Mouse (Mus musculus) MEL (cell line): ENCODE results near the gene Tax1bp1. TPM values are rescaled to one million over a fixed set of nuclear protein-coding genes. Genes with fewer than 3 reads are reported as not detected.
A peak's percentile ranks its signal among the peaks of the same experiment; 100 is the strongest.

Experiments
- DNase-seq: peaks from one replicate; pipeline ENCODE4 v3.0.0; 2011; ENCODE audit warnings: low read depth, low spot score
- H3K27ac ChIP-seq: 2 replicates; pipeline ENCODE4 v1.5.1; 2012; ENCODE audit warnings: low read depth, mild to moderate bottlenecking, control low read depth, low read length, moderate library complexity; ENCODE audit not compliant: control insufficient read depth
- H3K27me3 ChIP-seq, 2 experiments: fragments of 150-350 bp in 1 of 2; sonication (generic) in 1 of 2; 2 replicates each; pipeline ENCODE4 v1.6.1; 2012; ENCODE audit warnings: low read length in 2 of 2, mild to moderate bottlenecking in 2 of 2, improper control_type of control experiment in 1 of 2, moderate library complexity in 1 of 2; ENCODE audit not compliant: insufficient read depth in 2 of 2, control insufficient read depth in 1 of 2
- H3K36me3 ChIP-seq, 2 experiments: 2 replicates each; pipeline ENCODE4 v1.6.1; 2012 to 2014; ENCODE audit warnings: low read length in 2 of 2, improper control_type of control experiment in 1 of 2, inconsistent platforms in 1 of 2, mild to moderate bottlenecking in 1 of 2; ENCODE audit not compliant: insufficient read depth in 2 of 2, control insufficient read depth in 1 of 2
- H3K4me1 ChIP-seq, 2 experiments: fragments of 150-350 bp in 1 of 2; sonication (generic) in 1 of 2; 2 replicates each; pipeline ENCODE4 v1.6.1; 2012; ENCODE audit warnings: low read length in 2 of 2, improper control_type of control experiment in 1 of 2, mild to moderate bottlenecking in 1 of 2; ENCODE audit not compliant: insufficient read depth in 2 of 2, control insufficient read depth in 1 of 2
- H3K4me3 ChIP-seq, 2 experiments: fragments of 150-350 bp in 1 of 2; sonication (generic) in 1 of 2; 2 replicates each; pipeline ENCODE4 v1.5.1; 2012; ENCODE audit warnings: low read depth in 2 of 2, low read length in 2 of 2, mild to moderate bottlenecking in 2 of 2, moderate library complexity in 2 of 2, control low read depth in 1 of 2, improper control_type of control experiment in 1 of 2; ENCODE audit not compliant: control insufficient read depth in 1 of 2, insufficient read depth in 1 of 2
- H3K79me2 ChIP-seq: 2 replicates; pipeline ENCODE4 v1.6.1; 2012; ENCODE audit warnings: mild to moderate bottlenecking, low read length, moderate library complexity; ENCODE audit not compliant: control insufficient read depth, poor library complexity, insufficient read depth
- H3K9ac ChIP-seq: 2 replicates; pipeline ENCODE4 v1.6.1; 2012; ENCODE audit warnings: low read depth, mild to moderate bottlenecking, control low read depth, low read length, moderate library complexity; ENCODE audit not compliant: control insufficient read depth, poor library complexity, severe bottlenecking
- H3K9me3 ChIP-seq: fragments of 150-350 bp; sonication (generic); replicated peaks from 2 replicates; pipeline ENCODE4 v1.6.1; 2012; ENCODE audit warnings: mild to moderate bottlenecking, low read length, improper control_type of control experiment, moderate library complexity; ENCODE audit not compliant: insufficient read depth
- BHLHE40 ChIP-seq: IDR thresholded peaks from 2 replicates; pipeline ENCODE4 v1.6.1; 2012; ENCODE audit warnings: low read depth, mild to moderate bottlenecking, inconsistent platforms, low read length, improper control_type of control experiment, borderline replicate concordance
- CHD1 ChIP-seq: IDR thresholded peaks from 2 replicates; pipeline ENCODE4 v1.6.1; 2012; ENCODE audit warnings: low read depth, mild to moderate bottlenecking, inconsistent platforms, low read length, improper control_type of control experiment
- ELF1 ChIP-seq: IDR thresholded peaks from 2 replicates; pipeline ENCODE4 v1.6.1; 2014; ENCODE audit warnings: low read depth, mild to moderate bottlenecking, inconsistent platforms, low read length, improper control_type of control experiment, moderate library complexity
- GABPA ChIP-seq: IDR thresholded peaks from 2 replicates; pipeline ENCODE4 v1.6.1; 2012; ENCODE audit warnings: low read depth, mild to moderate bottlenecking, inconsistent platforms, low read length, improper control_type of control experiment, moderate library complexity
- KAT2A ChIP-seq: conservative IDR thresholded peaks from 2 replicates; pipeline ENCODE4 v1.6.1; 2012; ENCODE audit warnings: low read depth, low read length, improper control_type of control experiment, inconsistent platforms
- MEF2A ChIP-seq: IDR thresholded peaks from 2 replicates; pipeline ENCODE4 v1.6.1; 2014; ENCODE audit warnings: low read depth, mild to moderate bottlenecking, inconsistent platforms, low read length, improper control_type of control experiment; ENCODE audit not compliant: poor library complexity, insufficient replicate concordance, severe bottlenecking; ENCODE audit errors: extremely low read depth
- MXI1 ChIP-seq: IDR thresholded peaks from 2 replicates; pipeline ENCODE4 v1.6.1; 2011; ENCODE audit warnings: mild to moderate bottlenecking, low read depth, low read length, improper control_type of control experiment
- NRF1 ChIP-seq: IDR thresholded peaks from 2 replicates; pipeline ENCODE4 v1.6.1; 2014; ENCODE audit warnings: low read depth, mild to moderate bottlenecking, inconsistent platforms, low read length, improper control_type of control experiment, moderate library complexity; ENCODE audit not compliant: poor library complexity, insufficient read depth, severe bottlenecking
- POLR2A ChIP-seq, 2 experiments: IDR thresholded peaks; 2 replicates each; pipeline ENCODE4 v1.6.1; 2011 to 2012; ENCODE audit warnings: low read length in 2 of 2, mild to moderate bottlenecking in 2 of 2, control low read depth in 1 of 2, improper control_type of control experiment in 1 of 2, low read depth in 1 of 2, moderate library complexity in 1 of 2; ENCODE audit not compliant: control insufficient read depth in 1 of 2, insufficient read depth in 1 of 2, poor library complexity in 1 of 2
- POLR2AphosphoS2 ChIP-seq: IDR thresholded peaks from 2 replicates; pipeline ENCODE4 v1.6.1; 2011; ENCODE audit warnings: low read length, improper control_type of control experiment
- TAL1 ChIP-seq: IDR thresholded peaks from 2 replicates; pipeline ENCODE4 v1.6.1; 2012; ENCODE audit warnings: mild to moderate bottlenecking, inconsistent platforms, low read length, moderate library complexity, mixed read lengths
- TCF12 ChIP-seq: IDR thresholded peaks from 2 replicates; pipeline ENCODE4 v1.6.1; 2014; ENCODE audit warnings: low read depth, mild to moderate bottlenecking, inconsistent platforms, low read length, improper control_type of control experiment, moderate library complexity
- USF1 ChIP-seq: IDR thresholded peaks from 2 replicates; pipeline ENCODE4 v1.6.1; 2014; ENCODE audit warnings: low read depth, mild to moderate bottlenecking, inconsistent platforms, low read length, improper control_type of control experiment, moderate library complexity
- USF2 ChIP-seq, 2 experiments: IDR thresholded peaks; 2 replicates each; pipeline ENCODE4 v1.6.1; 2011 to 2012; ENCODE audit warnings: improper control_type of control experiment in 2 of 2, low read length in 2 of 2, borderline replicate concordance in 1 of 2, inconsistent platforms in 1 of 2, low read depth in 1 of 2, mild to moderate bottlenecking in 1 of 2; ENCODE audit not compliant: insufficient read depth in 1 of 2
- polyA plus RNA-seq, 2 experiments: library from polyadenylated mRNA; stranded (reverse) in 1 of 2; unstranded in 1 of 2; fragments of >175 nt in 1 of 2; fragments of >200 nt in 1 of 2; gene quantifications; 2 replicates each; pipeline versions ENCODE4 v1.2.1 to v1.2.4; 2012; ENCODE audit warnings: low replicate concordance in 2 of 2, low read depth in 1 of 2; ENCODE audit not compliant: insufficient read length in 2 of 2, insufficient read depth in 1 of 2, missing spikeins in 1 of 2
- total RNA-seq: library from RNA; depleted of rRNA; stranded (reverse); fragments of 300-350 nt; gene quantifications from 2 replicates; pipeline ENCODE4 v1.2.3, GENCODE M21; 2012

Tax1bp1 gene
- total and polyA plus RNA-seq, 3 experiments = 39.8 to 45.6 TPM; not detected in 1

GRCm38 (mm10) chr6:52752832-52753231 is 39.3 kb downstream of the Tax1bp1 start:
- DNase-seq = no peak
- Histone ChIP-seq H3K4me3 (no peak overlapping the region), H3K79me2 (no peaks in the 10 kb centered on the region), H3K36me3 (peaks cover 0 to 16% of the 10 kb centered on the region in 2 experiments; a peak in 3 of 4 replicates), H3K9me3 (no peaks in the 10 kb centered on the region), H3K4me1 (no peaks in the 10 kb centered on the region), H3K9ac (no peak overlapping the region), H3K27ac (no peak overlapping the region), H3K27me3 (no peaks in the 10 kb centered on the region)
- no peak for TF ChIP-seq BHLHE40
- TF ChIP-seq KAT2A = no peak
- TF ChIP-seq CHD1 = no peak

DNA sequence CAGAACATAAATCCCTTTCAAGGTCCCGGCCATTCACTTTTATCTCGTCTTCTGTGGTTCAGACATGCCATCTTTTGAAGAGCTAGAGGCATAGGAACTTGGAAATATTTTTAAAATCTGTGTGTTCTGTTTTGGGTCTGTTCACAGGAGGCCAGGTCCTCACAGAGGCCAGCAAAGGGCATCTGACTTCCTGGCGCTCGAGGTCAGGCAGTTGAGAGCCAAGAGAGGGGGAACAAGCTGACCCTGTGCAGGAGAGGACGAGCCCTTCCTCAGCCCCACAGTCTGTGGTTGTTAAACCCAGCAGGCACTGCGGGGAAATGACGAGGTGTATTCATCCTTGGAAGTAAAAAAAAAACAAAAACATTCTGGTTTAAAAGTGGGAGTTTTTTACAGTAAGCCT is 51.7 kb downstream of the Tax1bp1 start:
- H3K9me3 ChIP-seq = no peaks in the 10 kb centered on the region
- H3K27ac ChIP-seq = no peak overlapping the region
- no peak overlapping the region for H3K9ac ChIP-seq
- H3K4me1 ChIP-seq = no peaks in the 10 kb centered on the region
- peaks cover 0 to 1% of the 10 kb centered on the region in 2 experiments; a peak in 2 of 4 replicates for H3K36me3 ChIP-seq
- no peak overlapping the region for H3K4me3 ChIP-seq
- DNase-seq = no peak
- no peak for TF ChIP-seq GABPA
- no peak for TF ChIP-seq TAL1
- no peaks in the 10 kb centered on the region for H3K27me3 ChIP-seq
- no peaks in the 10 kb centered on the region for H3K79me2 ChIP-seq

DNA sequence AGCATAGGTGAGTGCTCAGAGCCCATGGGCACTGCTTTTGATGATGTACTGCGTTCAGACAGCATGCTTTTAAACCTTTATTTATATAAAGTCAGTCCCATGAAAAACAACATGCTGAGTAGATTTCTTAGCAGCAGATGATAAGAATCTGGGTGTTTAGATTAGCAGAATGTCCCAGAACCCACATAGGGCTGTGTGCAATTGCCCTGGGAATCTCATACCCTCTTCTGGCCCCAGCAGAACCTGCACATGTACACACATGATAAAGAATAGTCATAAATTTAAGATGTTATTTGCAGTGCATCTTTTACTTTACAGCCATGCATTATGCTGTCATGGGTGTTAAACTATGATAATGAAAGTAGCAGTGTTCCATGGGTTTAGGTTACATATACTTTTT is 57.3 kb downstream of the Tax1bp1 start:
- Histone ChIP-seq H3K4me1 (no peaks in the 10 kb centered on the region), H3K9me3 (no peaks in the 10 kb centered on the region), H3K36me3 (peaks cover 0 to 1% of the 10 kb centered on the region in 2 experiments; a peak in 2 of 4 replicates), H3K27me3 (no peaks in the 10 kb centered on the region), H3K79me2 (no peaks in the 10 kb centered on the region)
- no peak for DNase-seq
- TF ChIP-seq TCF12 (peak; percentile 11; the same call in 1 of the 2 replicates), USF2 (IDR thresholded peaks at IDR 0.05; ENCODE audit: borderline replicate concordance in 1 of 2, insufficient read depth in 1 of 2, low read depth in 1 of 2, low read length in 2 of 2) (no peak)
- TF ChIP-seq, all 39 proteins: peak for 1
- Histone ChIP-seq H3K9ac (no peak overlapping the region), H3K4me3 (no peak overlapping the region), H3K27ac (no peak overlapping the region)

DNA sequence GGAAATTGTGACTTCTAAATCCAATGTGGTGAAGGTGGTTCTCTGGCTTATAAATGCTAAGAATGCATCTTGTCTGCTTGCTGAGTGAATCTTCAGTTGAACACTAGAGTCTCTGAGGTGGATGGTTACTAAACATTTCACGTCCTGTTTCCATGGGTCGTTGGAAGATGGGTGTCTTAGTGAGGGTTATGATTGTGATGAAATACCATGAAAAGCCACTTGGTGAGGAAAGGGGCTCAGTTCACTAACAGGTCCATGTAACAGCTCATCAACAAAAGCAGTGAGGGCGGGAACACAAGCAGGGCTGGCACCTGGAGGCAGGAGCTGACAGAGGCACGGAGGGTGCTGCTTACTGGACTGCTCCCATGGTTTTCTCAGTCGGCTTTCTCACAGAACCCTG is 59.6 kb downstream of the Tax1bp1 start:
- H3K9me3 ChIP-seq = no peaks in the 10 kb centered on the region

More for the DNA sequence above, 59.6 kb downstream of the Tax1bp1 start:
- H3K27ac ChIP-seq = no peak overlapping the region
- H3K4me1 ChIP-seq = no peaks in the 10 kb centered on the region
- no peak overlapping the region for H3K4me3 ChIP-seq
- no peak for DNase-seq
- H3K79me2 ChIP-seq = no peaks in the 10 kb centered on the region
- H3K9ac ChIP-seq = no peak overlapping the region
- TF ChIP-seq USF1 = no peak
- TF ChIP-seq POLR2AphosphoS2 = no peak
- no peak for TF ChIP-seq ELF1
- no peak for TF ChIP-seq TAL1
- TF ChIP-seq MEF2A = no peak
- TF ChIP-seq POLR2A (IDR thresholded peaks at IDR 0.05; ENCODE audit: control insufficient read depth in 1 of 2, insufficient read depth in 1 of 2, low read depth in 1 of 2, low read length in 2 of 2, poor library complexity in 1 of 2) = no peak
- no peak for TF ChIP-seq TCF12
- TF ChIP-seq CHD1 = no peak
- no peak for TF ChIP-seq MXI1
- TF ChIP-seq USF2 (IDR thresholded peaks at IDR 0.05; ENCODE audit: borderline replicate concordance in 1 of 2, insufficient read depth in 1 of 2, low read depth in 1 of 2, low read length in 2 of 2) = no peak
- TF ChIP-seq NRF1 = no peak
- H3K36me3 ChIP-seq = no peaks in the 10 kb centered on the region; a peak in 1 of 4 replicates
- H3K27me3 ChIP-seq = no peaks in the 10 kb centered on the region
